Mouse (Mus musculus) brain, adult 2 months (tissue): ENCODE measurements at regions not wholly inside any gene's neighbourhood (a gene's known extent, or its start where the extent isn't known, plus 50 kb on each side); places are given as distances from the start of the nearest gene placed in this dataset.

Experiments
- DNase-seq: peaks from one replicate; pipeline ENCODE4 v3.0.0; 2011; ENCODE audit warnings: low read depth, low spot score

GRCm38 (mm10) chr7:61308268-61308667 is 1038.1 kb upstream of the Ndn start:
- no peak for DNase-seq

DNA sequence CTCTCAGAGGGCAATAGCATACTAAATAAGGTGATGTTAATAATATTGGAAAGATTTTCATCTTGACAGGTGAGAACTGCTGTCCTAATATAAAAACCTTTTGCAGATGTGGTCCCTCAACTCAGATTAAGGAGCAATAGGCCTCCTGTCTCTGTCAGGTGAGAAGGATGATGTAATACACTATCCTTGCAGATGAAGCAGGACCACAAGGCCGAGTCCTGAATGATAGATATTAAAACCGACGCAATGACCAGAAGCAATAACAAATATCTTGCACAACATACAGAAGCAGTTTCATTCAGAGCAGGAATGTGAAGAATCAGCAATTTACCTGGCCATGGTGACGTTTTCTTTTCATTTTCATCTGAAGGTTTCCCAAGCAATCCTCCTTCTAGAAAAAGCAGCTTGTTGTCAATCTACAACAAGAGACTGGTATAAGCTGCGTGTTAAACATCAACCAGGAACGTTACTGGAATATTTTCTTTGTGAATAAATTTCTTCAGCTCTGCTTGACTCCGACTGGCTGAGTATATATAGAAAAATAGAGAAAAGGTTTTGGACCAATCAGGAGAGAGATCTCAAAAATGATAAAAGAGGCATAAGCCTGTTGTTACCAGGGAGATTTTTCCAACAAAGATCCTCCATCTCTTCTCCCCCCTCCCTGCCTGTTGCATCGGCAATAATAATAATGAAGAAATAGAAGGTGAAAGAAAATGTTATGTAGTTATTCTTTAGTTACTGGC is 1035.0 kb upstream of the Ndn start:
- DNase-seq, result peak; percentile 60
